Mouse (Mus musculus) gastrocnemius, postnatal 14 days (tissue): ENCODE measurements around the gene Gm10840. TPM values are rescaled to one million over a fixed set of nuclear protein-coding genes. Genes with fewer than 3 reads are reported as not detected.

Experiments used
- DNase-seq: peaks from one replicate; pipeline ENCODE4 v3.0.0; 2021; ENCODE audit warnings: mixed read lengths
- intact Hi-C: fragments of 180-260 bp; cut with DNase I; formaldehyde crosslinking; loops from one replicate; pipeline ENCODE4 v1.15.1; 2025; ENCODE audit warnings: low total_unique reads
- total RNA-seq, 2 experiments: library from RNA; stranded (reverse); gene quantifications; 2 replicates each; pipeline ENCODE4 v1.2.3; 2021

Gm10840 gene
- total RNA-seq, 2 experiments from 2014 or later, result not detected

DNA sequence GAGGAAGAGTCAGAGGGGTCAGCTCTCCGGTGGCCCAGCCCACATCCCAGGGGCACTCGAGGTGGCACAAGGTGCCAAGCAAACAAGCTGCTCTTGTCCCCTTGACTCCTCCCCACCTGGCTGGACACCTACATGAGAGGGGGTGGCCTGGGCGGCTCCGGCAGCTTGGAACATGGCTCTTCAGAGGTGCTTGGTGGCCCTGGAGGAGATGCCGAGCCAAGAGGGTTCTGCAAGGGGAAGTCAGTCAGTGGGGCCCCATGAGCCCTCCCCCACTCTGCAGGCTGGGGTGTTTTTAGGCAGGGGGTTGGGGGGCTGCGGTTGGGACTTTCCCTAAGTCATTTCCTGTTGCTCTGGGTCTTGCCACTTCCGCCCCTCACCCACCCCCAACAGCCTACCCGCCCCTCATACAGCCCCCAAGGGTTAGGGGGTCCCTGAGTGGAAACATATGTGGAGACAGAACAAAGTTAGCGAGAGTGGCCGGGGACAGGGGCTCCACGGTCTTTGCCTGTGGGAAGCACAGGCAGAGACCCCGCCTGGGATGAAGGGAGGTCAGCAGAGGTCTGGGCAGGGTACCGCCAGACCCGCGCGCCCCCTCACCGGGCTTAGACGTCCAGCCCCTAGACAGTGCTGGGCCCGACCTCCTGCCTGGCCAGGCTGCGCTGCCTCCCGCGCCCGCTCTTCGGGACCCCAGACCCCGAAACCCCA is 1.3 kb upstream of the Gm10840 start:
- DNase-seq, result no peak
- intact Hi-C loops, result no loop called here

DNA sequence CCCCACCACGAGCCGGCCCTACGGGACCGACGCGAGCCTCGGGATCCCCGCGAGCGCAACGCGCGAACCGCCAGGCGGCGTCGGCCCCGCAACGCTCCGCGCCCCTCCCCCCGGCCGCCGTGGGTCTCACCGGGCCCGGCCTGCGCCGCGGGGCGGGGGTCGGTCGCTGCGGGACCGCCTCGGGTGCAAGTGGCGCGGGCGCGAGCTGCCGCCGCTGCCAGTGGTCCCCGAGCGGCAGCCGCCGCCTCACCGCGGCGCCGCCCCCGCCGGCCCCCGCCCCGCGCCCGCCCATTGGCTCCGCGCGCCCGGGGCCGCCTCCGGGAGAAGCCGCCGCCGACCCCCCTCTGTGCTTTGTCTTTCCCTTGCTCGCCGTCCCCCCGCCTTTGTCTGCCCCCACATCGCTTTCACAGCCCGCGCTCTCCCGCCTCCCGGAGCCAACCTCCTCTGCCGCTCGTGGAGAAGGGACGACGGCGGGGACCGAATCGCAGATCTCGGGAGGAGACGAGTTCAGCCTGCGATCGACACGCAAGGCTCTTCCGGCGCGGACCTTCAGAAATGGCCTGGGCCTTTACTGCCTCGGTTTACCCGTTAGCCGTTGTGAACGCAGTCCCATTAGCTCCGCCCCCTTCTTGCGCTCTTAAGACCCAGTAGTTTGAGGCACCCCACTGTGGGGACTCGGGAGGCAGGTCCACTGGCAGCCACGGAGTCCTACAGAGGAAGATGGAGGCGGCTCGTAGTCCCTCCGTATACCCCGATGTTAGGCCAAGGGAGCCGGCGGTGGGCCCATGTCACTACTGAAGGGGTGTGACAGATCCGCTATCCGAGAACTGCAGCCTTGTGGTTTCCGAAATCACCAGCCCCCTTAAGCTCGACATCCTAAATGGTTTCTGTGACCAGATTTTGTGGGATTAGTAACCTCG is 469 bp upstream of the Gm10840 start:
- intact Hi-C loops, result no loop called here

DNA sequence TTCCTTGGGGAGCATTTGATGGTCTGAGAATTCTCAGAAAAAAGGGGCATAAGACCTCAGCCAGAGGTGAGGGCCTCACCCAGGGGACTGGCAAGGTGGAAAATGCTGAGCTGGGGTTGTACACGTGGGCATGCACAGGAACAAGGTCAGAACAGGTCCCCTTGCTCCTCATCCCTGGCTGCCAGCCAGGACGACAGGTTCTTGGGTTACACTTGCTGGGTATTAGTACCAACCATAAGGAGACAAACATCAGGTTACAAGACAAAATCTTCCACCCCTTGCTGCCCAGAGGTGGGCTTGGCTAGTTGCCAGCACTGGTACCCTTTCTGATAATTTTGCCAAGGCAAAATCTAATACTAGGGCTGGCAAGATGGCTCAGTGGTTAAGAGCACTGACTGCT is 1.6 kb downstream of the Gm10840 start:
- no peak for DNase-seq
- intact Hi-C loops, result no loop called here

More for the DNA sequence above, 469 bp upstream of the Gm10840 start:
- DNase-seq, result peak; percentile 79

DNA sequence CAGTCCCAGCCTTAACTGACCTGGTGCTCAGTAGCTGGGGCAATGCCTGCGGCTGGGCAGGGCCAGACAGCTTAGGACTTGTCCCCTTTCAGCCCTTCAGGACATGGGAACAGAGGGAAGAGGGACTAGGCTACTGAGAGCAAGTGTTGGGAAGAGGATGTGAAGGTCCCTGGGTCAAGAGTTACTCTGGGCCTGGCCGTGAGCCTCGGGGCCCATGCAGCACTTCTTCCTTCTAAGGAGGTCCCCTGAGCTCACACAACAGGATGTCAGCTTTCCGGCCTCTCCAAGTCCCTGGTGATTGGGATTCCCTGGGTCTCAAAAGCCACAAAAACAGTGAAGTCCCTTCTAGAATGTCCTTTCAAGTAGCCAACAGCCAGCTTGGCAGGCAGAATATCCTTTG is 2.9 kb downstream of the Gm10840 start:
- intact Hi-C loops, result no loop called here
- no peak for DNase-seq

- intact Hi-C loops, result no loop called here
- no peak for DNase-seq
These were observed 4.0 kb downstream of the Gm10840 start for GRCm38 (mm10) chr11:106164601-106165180.

- no peak for DNase-seq
- intact Hi-C loops, result no loop called here
These were observed 6.8 kb downstream of the Gm10840 start for GRCm38 (mm10) chr11:106167435-106167834.

- DNase-seq, result no peak
- intact Hi-C loops, result no loop called here
These were observed 10.2 kb downstream of the Gm10840 start for GRCm38 (mm10) chr11:106170807-106171206.

DNA sequence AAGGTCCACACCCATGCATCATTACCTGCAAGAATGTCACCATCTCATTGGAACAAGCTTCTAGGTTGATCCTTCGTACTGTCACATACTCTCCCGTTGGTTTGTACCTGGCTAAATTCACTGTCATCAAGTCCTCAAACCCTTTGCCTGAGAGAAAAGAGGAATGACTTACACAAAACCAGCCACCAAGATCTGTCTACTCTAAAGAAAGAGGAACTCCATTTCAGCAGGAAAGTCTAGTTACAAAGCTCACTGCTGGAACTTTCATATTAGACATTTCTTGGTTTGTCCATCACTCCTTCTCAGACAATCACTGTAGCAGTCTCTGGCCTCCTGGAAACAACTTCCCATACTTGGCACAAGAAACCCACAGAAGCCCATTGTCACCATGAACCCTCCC is 12.6 kb downstream of the Gm10840 start:
- DNase-seq, result no peak
- intact Hi-C loops, result no loop called here

GRCm38 (mm10) chr11:106174372-106174771 is 13.7 kb downstream of the Gm10840 start:
- intact Hi-C loops, result no loop called here

DNA sequence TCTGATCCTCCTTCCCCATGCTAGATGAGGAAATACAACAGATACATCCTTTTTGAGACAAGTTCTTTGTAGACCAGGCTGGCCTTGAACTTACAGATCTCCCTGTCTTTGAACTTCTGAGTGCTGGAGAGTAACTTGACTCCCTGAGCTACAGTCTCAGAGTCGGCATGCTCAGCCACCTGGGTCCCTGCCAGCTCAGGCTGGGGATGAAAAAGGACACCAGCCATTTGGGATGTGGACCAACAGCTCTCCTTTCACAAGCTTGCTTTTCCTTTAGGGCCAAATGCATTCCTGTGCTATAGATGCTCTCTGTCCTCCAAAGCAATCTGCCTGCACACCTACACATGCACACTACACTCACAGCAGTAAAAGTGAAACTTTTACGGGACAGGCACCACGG is 14.4 kb downstream of the Gm10840 start:
- intact Hi-C loops, result no loop called here
- DNase-seq, result peak; percentile 72

More at GRCm38 (mm10) chr11:106174372-106174771, 13.7 kb downstream of the Gm10840 start:
- DNase-seq, result peak; percentile 71

GRCm38 (mm10) chr11:106176372-106176771 is 15.7 kb downstream of the Gm10840 start:
- intact Hi-C loops, result no loop called here
- no peak for DNase-seq

DNA sequence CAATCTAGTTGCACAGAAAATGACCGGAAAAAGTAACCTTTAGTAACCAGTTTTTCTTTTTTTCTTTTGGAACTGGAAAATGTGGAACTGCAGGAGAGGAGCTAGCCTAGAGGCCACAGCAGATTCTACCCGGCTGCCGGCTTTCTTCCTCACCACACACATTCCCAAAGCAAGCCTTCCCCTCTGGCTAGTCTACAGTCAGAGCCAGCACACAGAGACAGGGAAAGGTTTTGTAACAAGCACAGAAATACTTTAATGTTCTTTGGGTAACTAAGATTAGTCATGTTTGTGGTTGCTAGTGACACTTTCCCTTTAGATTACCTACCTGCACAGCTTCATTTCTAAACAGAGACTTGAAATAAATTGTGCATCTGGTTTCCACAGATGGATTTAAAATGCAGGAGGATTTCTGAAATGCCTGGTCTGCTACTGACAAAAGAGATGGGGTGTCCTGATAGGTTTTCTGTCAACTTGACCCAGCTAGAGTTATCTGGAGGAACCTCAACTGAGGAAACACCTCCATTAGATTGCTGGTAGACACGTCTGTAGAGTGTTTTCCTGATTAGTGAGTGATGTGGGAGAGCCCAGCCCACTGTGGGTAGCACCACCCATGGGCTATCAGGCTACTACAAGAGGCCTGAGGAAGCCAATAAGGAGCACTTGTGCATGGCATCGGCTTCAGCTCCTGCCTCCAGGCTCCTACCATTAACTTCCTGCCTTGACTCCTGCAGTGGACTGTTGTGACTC is 17.6 kb downstream of the Gm10840 start:
- intact Hi-C loops, result no loop called here
- DNase-seq, result no peak

DNA sequence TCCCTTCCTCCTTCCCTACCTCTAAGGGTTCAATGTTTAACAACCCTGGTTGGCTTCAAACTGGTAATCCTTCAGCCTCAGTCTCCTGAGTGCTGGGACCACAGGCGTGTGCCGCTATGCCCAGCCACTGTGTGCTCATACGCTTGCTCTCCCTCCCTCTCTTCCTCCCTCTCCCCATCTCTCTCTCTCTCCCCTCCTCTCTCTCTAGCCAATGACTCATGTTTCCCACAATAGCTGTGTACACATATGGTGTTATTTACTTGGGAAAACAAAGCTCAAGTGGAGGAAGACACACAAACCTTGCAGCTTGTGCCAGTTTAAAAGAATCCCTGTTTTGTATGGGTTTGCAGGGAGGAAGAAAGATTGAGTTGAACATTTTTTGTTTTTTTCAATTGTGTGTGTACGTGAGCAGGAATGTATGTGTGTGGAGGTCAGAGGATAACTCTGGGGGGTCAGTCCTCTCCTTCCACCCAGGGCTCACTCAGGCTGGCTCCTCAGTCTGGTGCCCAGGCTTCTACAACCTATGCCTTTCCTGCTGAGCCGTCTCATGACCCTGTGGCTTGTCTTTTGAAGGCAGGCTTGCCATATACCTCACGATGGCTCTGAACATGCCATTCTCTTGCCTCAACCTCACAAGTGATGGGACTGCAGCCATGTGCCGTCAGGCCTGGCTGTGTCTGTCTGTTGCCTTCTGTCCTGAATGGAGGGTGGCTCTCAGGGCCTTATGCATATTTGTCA is 19.2 kb downstream of the Gm10840 start:
- DNase-seq, result no peak
- intact Hi-C loops, result no loop called here

DNA sequence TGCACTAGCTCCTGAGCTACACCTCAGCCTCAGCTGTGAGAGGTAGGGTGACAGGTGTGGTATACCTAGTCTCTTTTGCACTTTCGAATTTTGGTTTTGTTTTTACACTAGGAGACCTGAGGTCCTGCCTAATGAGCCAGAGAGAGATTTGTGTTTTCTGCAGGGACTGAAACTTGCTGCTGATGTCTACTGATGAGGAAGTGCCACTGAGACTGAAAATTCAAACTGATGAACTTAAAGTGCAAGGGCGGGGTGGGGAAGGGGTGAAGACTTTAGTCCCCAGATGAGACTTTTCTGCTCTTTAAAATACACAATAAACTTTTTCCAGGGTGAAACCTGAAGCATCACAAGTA is 19.8 kb downstream of the Gm10840 start:
- no peak for DNase-seq
- intact Hi-C loops, result no loop called here

DNA sequence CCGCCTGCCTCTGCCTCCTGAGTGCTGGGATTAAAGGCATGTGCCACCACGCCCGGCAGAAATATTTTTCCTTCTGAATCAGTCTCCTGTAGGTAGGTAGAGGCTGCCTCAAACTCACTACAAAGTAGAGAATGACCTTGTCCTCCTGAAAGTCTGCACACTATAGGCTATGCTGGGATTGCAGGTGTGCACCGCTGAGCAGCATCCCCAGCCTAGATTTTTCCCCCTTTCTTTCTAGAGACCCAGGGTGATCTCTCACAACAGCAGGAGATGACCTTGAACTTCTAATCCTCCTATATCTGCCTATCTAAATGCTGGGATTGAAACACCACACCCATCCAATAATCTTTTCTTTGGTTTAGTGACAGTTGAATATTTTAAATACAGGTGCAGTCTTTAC is 26.7 kb downstream of the Gm10840 start:
- intact Hi-C loops, result no loop called here
- DNase-seq, result no peak

DNA sequence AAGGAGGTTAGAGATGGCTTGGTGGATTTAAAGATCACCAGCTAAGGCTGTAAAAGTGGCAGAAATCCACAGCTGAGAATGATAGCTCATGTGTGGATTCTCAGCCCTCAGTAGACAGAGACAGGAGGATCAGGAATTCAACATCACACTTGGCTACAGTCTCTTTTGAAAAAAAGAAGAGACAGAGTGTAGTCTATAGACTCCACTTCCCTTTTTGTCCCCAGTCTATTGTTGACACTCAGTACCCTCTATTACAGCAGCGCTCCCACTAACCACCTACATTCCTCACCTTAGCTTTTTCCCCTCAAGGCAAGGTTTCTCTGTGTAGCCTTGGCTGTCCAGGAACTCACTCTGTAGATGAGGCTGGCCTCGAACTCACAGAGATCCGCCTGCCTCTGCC is 31.1 kb downstream of the Gm10840 start:
- intact Hi-C loops, result no loop called here
- DNase-seq, result no peak

GRCm38 (mm10) chr11:106192241-106192640 is 31.6 kb downstream of the Gm10840 start:
- intact Hi-C loops, result no loop called here
- DNase-seq, result no peak

- no peak for DNase-seq
- intact Hi-C loops, result no loop called here
These were observed 32.2 kb downstream of the Gm10840 start for GRCm38 (mm10) chr11:106192657-106193370.
